Mouse (Mus musculus) hindbrain, embryonic 12.5 days (tissue): Measurements from ENCODE around the gene Dnajc5g. TPM values are rescaled to one million over a fixed set of nuclear protein-coding genes. Genes with fewer than 3 reads are reported as not detected.

Source experiments
- ATAC-seq: fragments of 200-750 bp; cut with Nextera tagmentation; 2 replicates; pipeline ENCODE4 v1.8.0; 2017; ENCODE audit warnings: moderate TSS enrichment; ENCODE audit not compliant: low FRiP score
- H3K27ac ChIP-seq: fragments of 300-500 bp; sonication (generic); 2 replicates; pipeline ENCODE4 v1.5.1; 2016; ENCODE audit warnings: mild to moderate bottlenecking
- H3K27me3 ChIP-seq: fragments of 300-500 bp; sonication (generic); 2 replicates; pipeline ENCODE4 v1.6.1; 2016; ENCODE audit warnings: mild to moderate bottlenecking
- H3K36me3 ChIP-seq: fragments of 300-500 bp; sonication (generic); 2 replicates; pipeline ENCODE4 v1.6.1; 2016; ENCODE audit warnings: mild to moderate bottlenecking
- H3K4me1 ChIP-seq: fragments of 300-500 bp; sonication (generic); 2 replicates; pipeline ENCODE4 v1.6.1; 2016
- H3K4me2 ChIP-seq: fragments of 300-500 bp; sonication (generic); replicated peaks from 2 replicates; pipeline ENCODE4 v1.6.1; 2016; ENCODE audit warnings: mild to moderate bottlenecking
- H3K4me3 ChIP-seq: fragments of 300-500 bp; sonication (generic); 2 replicates; pipeline ENCODE4 v1.5.1; 2016; ENCODE audit warnings: mild to moderate bottlenecking
- H3K9ac ChIP-seq: fragments of 300-500 bp; sonication (generic); 2 replicates; pipeline ENCODE4 v1.6.1; 2016; ENCODE audit warnings: mild to moderate bottlenecking, moderate library complexity
- H3K9me3 ChIP-seq: fragments of 300-500 bp; sonication (generic); replicated peaks from 2 replicates; pipeline ENCODE4 v1.6.1; 2016; ENCODE audit warnings: mild to moderate bottlenecking
- WGBS: fragments of 180-500 bp; shearing (Covaris S2); methylation state at CpG from one replicate; pipeline ENCODE4 v1.1.7; 2016; 5-methylcytosine and 5-hydroxymethylcytosine counted together
- polyA plus RNA-seq: library from polyadenylated mRNA; unstranded; fragments of >200 nt; fragmentation: Nextera tagmentation; extraction: Ambion mirVana; gene quantifications from 2 replicates; pipeline ENCODE4 v1.2.1, GENCODE M21; 2016

The Dnajc5g gene
- polyA plus RNA-seq, 1 experiment from 2014 or later: not detected

DNA sequence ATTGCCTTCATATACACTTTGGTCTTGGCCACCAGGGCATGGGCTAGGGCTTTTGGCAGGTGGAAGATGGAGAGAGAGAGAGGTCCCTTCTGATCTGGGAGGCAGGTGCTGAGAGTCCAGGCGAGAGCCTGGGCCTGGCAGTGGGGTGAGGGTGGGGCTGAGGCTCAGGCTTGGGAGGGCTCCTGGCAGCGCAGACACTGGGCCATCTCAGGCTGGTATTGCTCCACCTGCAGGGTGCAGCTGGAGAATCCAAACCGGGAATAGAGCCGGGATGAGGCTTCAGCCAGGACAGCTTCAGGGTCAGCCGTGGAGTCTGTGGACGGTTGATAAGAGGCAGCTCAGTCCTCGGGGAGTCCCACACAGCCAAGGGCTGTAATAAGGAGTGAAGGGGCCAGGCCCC is 19.5 kb upstream of the Dnajc5g start:
- Histone ChIP-seq H3K36me3 (no peaks in the 10 kb centered on the region), H3K4me1 (peaks cover 34% of the 10 kb centered on the region), H3K9me3 (no peaks in the 10 kb centered on the region), H3K27me3 (peaks cover 43% of the 10 kb centered on the region), H3K4me3 (no peak overlapping the region), H3K9ac (0 out of 2 replicates have a peak overlapping the region, but pooled peaks have one; percentile 4), H3K4me2 (no peak overlapping the region), H3K27ac (peak overlapping the region; percentile 3; the same call in 1 of the 2 replicates)
- 29% methylated on average over 7 of the region's 7 CpGs for WGBS
- ATAC-seq: 0 out of 2 replicates have a peak, but pooled peaks have one; percentile 10

DNA sequence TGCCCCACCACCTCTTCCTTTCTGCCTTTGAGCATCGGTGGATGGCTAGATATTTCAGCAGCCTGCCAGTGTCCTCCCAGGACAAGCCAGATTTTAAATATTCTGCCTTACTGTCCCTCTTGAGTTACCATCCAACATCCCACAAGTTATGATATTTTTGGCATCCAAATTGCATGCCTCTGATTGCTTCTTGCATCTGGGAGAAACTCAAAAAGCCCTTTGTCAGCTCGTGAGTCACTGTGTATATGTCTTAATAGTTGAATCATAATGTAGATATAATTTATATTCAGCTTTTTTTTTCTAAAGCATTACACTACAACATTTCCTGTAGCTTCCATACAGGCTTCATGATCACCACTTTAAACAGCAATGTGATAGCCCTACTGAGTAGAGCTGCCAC is 19.0 kb upstream of the Dnajc5g start:
- Histone ChIP-seq H3K4me3 (no peak overlapping the region), H3K4me2 (no peak overlapping the region), H3K9ac (no peak overlapping the region), H3K27me3 (peaks cover 48% of the 10 kb centered on the region), H3K4me1 (peaks cover 34% of the 10 kb centered on the region), H3K36me3 (no peaks in the 10 kb centered on the region), H3K9me3 (no peaks in the 10 kb centered on the region), H3K27ac (peak overlapping the region; percentile 3; the same call in 1 of the 2 replicates)
- ATAC-seq: no peak
- WGBS: 81% methylated on average over 2 of the region's 2 CpGs

DNA sequence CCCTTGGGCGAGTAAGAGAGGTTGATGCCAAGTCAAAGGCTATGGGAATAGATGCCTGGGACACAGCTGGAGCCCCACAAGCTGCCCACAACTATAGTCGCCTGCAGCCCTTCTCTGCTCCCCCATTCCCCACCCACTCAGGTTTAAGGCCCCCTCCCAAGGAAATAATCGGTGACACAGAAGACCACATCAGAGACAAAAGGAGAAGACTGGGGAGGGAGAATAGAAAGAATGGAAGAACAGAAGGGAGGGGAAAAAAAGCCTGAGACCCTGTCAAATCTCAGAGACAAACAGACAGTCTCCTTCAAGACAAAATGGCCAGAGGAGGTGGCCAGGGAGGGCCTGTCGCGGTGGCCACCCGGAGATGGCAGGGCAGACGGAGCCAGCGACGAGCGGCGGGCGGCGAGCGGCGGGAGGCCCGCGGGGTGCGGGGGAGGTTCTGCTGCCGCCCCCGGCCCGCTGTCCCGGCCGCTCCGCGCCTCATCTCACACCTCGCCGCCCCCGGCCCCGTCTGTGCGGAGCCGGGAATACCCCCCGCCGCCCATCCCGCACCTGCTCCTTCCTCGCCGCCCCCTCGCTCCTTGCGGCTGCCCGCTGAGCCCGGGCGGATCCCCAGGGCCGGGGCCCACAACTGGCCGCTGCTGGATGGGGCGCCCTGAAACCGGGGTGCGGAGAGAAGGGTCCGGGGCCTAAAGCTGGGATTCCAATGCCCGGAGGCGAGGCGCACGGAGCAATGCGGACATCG is 13.7 kb upstream of the Dnajc5g start:
- no peak for ATAC-seq
- peak overlapping the region; percentile 45 for H3K27ac ChIP-seq
- WGBS: under 1% methylated on average over 48 of the region's 53 CpGs
- H3K4me2 ChIP-seq: peak overlapping the region; percentile 51
- peak overlapping the region; percentile 70 for H3K9ac ChIP-seq
- H3K36me3 ChIP-seq: no peaks in the 10 kb centered on the region
- peak overlapping the region; percentile 50 for H3K4me3 ChIP-seq
- H3K27me3 ChIP-seq: peaks cover 98% of the 10 kb centered on the region
- no peaks in the 10 kb centered on the region for H3K9me3 ChIP-seq
- peaks cover 33% of the 10 kb centered on the region for H3K4me1 ChIP-seq

DNA sequence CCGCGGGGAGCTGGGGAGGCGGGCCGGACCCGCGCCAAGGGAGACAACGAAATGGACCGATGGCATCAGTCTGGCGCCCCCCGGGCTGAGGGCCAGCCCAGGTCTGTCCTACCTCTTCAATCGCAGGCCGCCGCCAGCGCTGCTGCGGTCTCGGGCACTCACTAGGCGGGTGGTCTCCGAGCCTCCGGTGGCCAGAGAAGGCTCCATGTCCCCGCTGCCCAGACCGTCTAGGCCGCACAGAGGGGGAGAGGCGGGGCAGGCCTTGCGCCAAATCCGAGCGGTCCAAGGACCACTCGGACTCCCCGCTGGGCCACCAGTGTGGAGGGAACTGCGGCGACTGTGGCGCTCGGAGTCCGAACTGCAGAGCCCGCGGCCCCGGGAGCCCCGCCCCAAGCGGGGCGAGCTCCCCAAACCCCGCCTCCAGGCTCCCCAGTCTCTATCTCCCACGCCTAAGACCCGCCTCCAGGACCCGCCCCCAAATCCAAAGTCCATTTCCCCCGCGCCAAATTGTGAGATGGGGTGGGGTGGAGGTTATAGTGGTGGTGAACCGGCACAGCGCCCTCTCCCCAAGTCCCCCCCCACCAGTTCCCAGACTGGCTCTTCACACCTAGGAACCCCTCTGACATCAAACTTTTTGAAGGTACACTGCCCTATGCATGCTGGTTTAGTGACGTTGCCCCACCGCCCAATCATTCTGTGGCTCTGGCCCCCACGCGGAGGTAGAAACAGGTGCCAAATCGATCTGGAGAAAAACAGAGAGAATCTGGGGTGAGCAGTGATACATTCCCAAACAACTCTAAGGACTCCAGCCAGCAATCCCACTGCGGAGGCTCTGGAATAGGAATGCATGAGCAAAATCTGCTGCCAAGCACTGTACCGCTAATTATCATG is 12.7 kb upstream of the Dnajc5g start:
- Histone ChIP-seq H3K36me3 (no peaks in the 10 kb centered on the region), H3K4me1 (peaks cover 33% of the 10 kb centered on the region), H3K27ac (peak overlapping the region; percentile 45), H3K27me3 (peaks cover 99% of the 10 kb centered on the region), H3K9me3 (no peaks in the 10 kb centered on the region), H3K4me2 (peak overlapping the region; percentile 51), H3K9ac (peak overlapping the region; percentile 70), H3K4me3 (peak overlapping the region; percentile 50)
- peak; percentile 29 for ATAC-seq
- WGBS: under 1% methylated on average over 44 of the region's 54 CpGs

DNA sequence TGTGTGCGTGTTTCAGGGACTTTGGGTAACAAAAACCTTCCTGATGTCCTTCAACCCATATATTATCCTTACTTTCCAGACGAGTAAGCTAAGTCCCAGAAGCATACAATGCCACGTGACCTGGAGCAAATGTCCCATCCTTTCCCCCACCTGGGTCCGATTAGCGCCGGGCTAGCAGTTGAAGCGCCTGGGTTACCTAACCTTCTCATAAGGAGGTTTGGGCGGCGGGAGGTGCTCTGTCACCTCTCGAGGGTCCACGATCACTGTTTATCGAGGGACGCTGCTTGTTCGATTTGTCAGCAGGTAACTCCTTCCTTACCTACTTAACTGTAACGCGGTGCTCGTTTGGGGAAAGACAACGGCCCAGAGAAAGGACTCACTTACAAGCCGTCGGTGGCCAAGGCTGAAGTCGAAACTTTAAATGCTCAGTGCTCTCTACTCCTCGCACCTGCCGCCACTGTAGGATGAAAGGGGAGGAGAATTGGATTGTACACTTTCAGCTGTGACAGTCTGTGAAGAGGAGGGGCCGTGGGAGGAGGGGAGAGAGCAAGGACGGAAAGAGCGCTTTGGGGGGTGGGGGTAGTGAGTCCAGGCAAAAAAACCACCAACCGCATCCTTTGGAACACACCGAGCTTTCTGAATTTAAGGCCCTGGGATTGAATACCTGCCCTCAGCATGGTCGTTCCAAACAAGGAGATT is 11.8 kb upstream of the Dnajc5g start:
- Histone ChIP-seq H3K4me1 (peaks cover 33% of the 10 kb centered on the region), H3K4me2 (peak overlapping the region; percentile 51), H3K27me3 (peaks cover 98% of the 10 kb centered on the region), H3K4me3 (peak overlapping the region; percentile 22), H3K36me3 (no peaks in the 10 kb centered on the region), H3K9ac (no peak overlapping the region), H3K9me3 (no peaks in the 10 kb centered on the region), H3K27ac (no peak overlapping the region)
- ATAC-seq: 0 out of 2 replicates have a peak, but pooled peaks have one; percentile 12
- WGBS: 2% methylated on average over 29 of the region's 29 CpGs

DNA sequence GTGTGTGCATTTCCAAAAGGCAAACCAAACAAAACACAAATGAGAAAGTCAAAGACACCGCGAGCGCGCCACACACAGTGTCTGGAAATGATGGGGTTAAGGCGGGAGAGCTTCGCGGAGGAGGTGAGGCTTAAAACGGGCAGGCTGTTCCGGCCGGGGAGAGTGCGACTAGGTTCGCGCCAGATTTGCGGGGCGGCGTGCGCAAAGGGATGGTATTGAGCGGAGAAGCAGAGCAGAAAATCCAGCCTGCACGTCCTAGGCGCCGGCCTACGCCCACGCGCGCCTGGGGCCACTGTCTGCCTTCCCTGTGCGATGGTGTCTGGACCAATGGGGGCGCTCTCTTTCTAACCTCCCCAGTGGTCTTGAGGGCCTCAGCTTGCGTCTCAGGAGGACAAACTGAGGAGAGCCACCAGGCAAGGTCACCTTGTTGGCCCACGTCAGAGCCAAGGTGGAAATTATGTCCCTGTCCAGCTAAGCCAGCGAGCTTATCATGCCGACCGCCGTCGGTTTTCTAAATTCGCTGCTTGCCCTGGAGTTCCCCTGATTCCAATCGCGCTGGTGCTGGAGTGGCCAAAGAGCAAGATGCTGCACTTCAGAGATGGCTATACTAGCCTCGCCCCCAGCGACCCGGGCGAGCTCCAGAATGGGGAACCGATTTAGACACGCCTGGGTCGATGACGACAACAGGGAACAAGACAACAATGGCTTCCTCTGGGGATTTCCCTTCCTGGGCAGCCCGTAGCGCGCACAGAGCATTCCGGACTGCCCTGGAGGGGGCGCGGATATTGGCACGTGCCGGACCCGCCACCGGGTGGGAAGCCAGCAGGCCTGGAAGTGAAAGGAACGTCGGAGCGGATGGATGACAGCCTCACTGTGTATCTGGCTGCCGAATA is 11.0 kb upstream of the Dnajc5g start:
- under 1% methylated on average over 59 of the region's 59 CpGs for WGBS
- H3K36me3 ChIP-seq: no peaks in the 10 kb centered on the region
- peaks cover 33% of the 10 kb centered on the region for H3K4me1 ChIP-seq
- peaks cover 95% of the 10 kb centered on the region for H3K27me3 ChIP-seq
- H3K9me3 ChIP-seq: no peaks in the 10 kb centered on the region
- H3K4me2 ChIP-seq: peak overlapping the region; percentile 51
- 0 out of 2 replicates have a peak, but pooled peaks have one; percentile 11 for ATAC-seq
- peak overlapping the region; percentile 22 for H3K4me3 ChIP-seq
- no peak overlapping the region for H3K27ac ChIP-seq
- H3K9ac ChIP-seq: no peak overlapping the region

DNA sequence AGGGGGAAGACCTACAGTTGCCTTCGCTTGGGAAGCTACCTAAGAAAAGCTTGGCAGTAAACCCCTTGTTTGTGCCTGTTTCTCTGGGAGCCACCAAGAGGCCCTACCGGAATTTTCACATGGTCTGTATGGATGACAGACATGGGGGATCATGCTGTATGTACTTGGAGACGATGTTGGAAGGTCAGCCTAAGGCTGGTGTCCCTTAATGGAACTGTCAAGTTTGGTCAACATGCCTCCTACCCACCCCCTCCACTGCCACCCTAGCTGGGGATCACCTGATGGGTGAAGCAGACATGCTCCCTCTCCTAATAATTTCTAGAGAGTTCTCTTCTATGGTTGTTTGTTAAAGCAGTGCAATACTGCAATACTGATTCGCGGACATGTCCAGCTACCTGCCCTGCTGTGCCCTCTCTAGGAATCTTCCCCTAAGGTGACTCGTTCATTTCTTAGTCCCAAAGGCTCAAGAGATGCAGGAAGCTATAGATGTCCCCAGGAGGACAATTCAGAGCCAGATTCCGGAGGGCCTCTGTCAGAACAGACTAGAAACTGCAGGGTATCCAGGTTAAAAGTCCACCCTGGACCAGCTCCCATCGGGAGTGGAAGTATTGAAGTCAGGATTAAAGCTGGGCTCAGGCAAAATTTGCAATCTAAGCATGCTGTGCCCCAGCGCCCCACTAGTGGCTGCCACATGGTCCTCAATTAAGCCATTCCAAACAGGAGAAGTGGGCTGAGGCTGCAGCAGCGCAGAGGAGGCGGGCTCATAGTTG is 10.2 kb upstream of the Dnajc5g start:
- Histone ChIP-seq H3K4me2 (peak overlapping the region; percentile 51), H3K9me3 (no peaks in the 10 kb centered on the region), H3K27me3 (peaks cover 86% of the 10 kb centered on the region), H3K36me3 (no peaks in the 10 kb centered on the region), H3K4me3 (peak overlapping the region; percentile 22; the same call in 1 of the 2 replicates), H3K9ac (no peak overlapping the region), H3K27ac (no peak overlapping the region), H3K4me1 (peaks cover 33% of the 10 kb centered on the region)
- no peak for ATAC-seq
- WGBS: 24% methylated on average over 11 of the region's 11 CpGs

DNA sequence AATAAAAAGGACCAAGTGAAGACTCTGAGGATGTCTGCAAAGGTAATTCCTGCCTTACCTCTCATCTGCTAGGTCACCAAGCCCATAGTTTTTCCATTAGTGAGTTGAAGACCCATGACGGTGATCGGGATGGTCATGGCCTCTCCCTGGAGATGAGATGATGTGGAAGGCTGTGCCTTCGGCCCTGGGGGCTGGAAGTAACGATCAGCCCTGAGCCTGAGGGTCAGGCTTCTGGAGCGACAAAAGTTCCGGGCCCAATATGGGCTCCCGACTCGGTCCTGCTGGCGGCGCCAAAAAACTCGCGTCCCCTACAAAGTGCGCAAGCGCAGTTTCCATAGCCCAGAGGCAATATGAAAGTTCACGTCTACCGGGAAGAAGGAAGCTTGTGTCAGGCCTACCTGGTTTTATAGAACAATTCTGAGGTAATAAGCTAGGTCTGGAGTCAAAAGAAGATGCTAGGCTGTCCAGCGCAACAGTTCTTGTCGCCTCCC is 2.0 kb downstream of the Dnajc5g start, which contains the start of gene Slc30a3:
Slc30a3 (minus strand) TSS at position 238 of the 491 bp plus-strand sequence.
- WGBS: 90% methylated on average over 18 of the region's 18 CpGs
- no peak within 1 kb of the TSS for H3K9ac ChIP-seq
- no peaks in the 10 kb centered on the region for H3K9me3 ChIP-seq
- no peaks in the 10 kb centered on the region for H3K4me1 ChIP-seq
- no peak within 1 kb of the TSS for H3K4me3 ChIP-seq
- no peak within 1 kb of the TSS for H3K4me2 ChIP-seq
- peaks cover 6% of the 10 kb centered on the region; the same call in 1 of the 2 replicates for H3K27me3 ChIP-seq
- no peaks in the 10 kb centered on the region for H3K36me3 ChIP-seq
- no peak for ATAC-seq
- no peak within 1 kb of the TSS for H3K27ac ChIP-seq

DNA sequence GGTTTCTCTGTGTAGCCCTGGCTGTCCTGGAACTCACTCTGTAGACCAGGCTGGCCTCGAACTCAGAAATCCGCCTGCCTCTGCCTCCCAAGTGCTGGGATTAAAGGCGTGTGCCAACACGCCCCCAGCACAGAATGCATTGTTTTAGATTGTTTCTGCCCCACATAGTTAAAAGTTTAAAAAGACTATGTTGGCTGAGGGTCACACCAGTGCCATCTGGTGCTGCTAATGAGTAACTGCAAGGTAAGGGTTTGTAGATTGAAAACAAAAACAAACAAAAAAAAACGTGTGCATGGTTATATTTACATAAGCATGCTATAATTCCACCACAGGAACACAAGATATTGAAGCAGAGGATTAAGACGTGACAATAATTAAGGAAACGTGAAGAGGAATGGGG is 4.7 kb downstream of the Dnajc5g start:
- no peaks in the 10 kb centered on the region for H3K9me3 ChIP-seq
- no peaks in the 10 kb centered on the region for H3K4me1 ChIP-seq
- H3K4me2 ChIP-seq: no peak overlapping the region
- no peak overlapping the region for H3K9ac ChIP-seq
- H3K27me3 ChIP-seq: no peaks in the 10 kb centered on the region
- 39% methylated on average over 7 of the region's 7 CpGs for WGBS
- no peak overlapping the region for H3K27ac ChIP-seq
- no peak for ATAC-seq
- no peaks in the 10 kb centered on the region for H3K36me3 ChIP-seq
- no peak overlapping the region for H3K4me3 ChIP-seq

DNA sequence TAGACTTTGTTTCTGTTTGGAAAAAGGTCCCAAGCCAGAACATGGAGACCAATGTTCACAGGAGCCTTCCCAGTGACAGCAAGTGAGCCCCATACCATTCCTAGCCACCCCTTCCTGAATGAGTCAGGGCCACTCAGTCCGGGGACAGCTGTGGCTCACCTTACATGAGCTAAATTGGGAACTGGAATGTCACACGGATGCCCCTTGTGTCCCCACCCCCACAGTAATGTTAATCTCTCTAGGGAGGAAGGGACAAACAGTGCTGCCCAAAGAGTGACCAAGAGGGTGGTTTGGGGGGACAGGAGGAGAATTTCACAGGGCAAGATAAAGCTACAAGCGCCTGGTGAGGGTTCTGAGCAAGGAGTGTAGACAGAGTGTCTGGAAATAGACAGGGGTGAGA is 10.3 kb downstream of the Dnajc5g start, which contains the start of gene Trim54:
Trim54 (plus strand) TSS at position 359 of the 400 bp plus-strand sequence.
- Histone ChIP-seq H3K27ac (no peak within 1 kb of the TSS), H3K4me1 (no peaks in the 10 kb centered on the region), H3K4me2 (no peak within 1 kb of the TSS), H3K27me3 (peaks cover 8% of the 10 kb centered on the region; the same call in 1 of the 2 replicates), H3K4me3 (no peak within 1 kb of the TSS), H3K9ac (no peak within 1 kb of the TSS), H3K9me3 (no peaks in the 10 kb centered on the region), H3K36me3 (no peaks in the 10 kb centered on the region)
- WGBS: 41% methylated on average over 3 of the region's 3 CpGs
- ATAC-seq: no peak
